ENCODE assay signal across 9 mouse cellular contexts in genomic region chr4:148166431-148166830, GRCm38 (mm10). TPM values are rescaled to one million over a fixed set of nuclear protein-coding genes. Genes with fewer than 3 reads are reported as not detected.
DNase-seq lines count a peak whose midpoint lies in the region; ATAC-seq and TF ChIP-seq lines count a peak whose summit lies in the region.
"Had no signal": no experiment of that assay in that cellular context is flagged by ENCODE, and none has a peak within 500 bp of the region (broad histone marks: within the 10 kb centered on the region; RNA-seq: fewer than 3 reads in every experiment).

No protein-coding gene starts in this region.

- H3K4me2 ChIP-seq in hindbrain, postnatal 0 days (ENCODE audit: low read depth, low read length) = peak overlapping the region; percentile 36; the same call in 1 of the 2 replicates
- no peak overlapping the region for H3K4me2 ChIP-seq in limb, embryonic 15.5 days
- H3K4me2 ChIP-seq: liver, embryonic 15.5 days had no signal

- peak; percentile 9; the same call in 1 of the 2 replicates for TF ChIP-seq POLR2A in cortical plate, adult 2 months (IDR thresholded peaks at IDR 0.05; ENCODE audit: extremely low read depth, insufficient read depth, low read length)

- 0 out of 2 replicates have a peak overlapping the region, but pooled peaks have one; percentile 3 for H3K9ac ChIP-seq in hindbrain, postnatal 0 days (replicated peaks; ENCODE audit: low read length)
- H3K9ac ChIP-seq in limb, embryonic 15.5 days = no peak overlapping the region
- H3K9ac ChIP-seq: liver, embryonic 15.5 days had no signal

- no peak for TF ChIP-seq CTCF in cortical plate, adult 2 months (IDR thresholded peaks at IDR 0.05; ENCODE audit: extremely low read depth, insufficient read depth, low read length)
- TF ChIP-seq CTCF in hindbrain, postnatal 0 days (IDR thresholded peaks at IDR 0.05; ENCODE audit: low read depth) = no peak

- H3K9me3 ChIP-seq in hindbrain, postnatal 0 days (ENCODE audit: low read length) = no peaks in the 10 kb centered on the region
- H3K9me3 ChIP-seq in limb, embryonic 15.5 days = no peaks in the 10 kb centered on the region
- H3K9me3 ChIP-seq: liver, embryonic 15.5 days had no signal

- no peak overlapping the region for H3K4me3 ChIP-seq in cortical plate, adult 2 months (ENCODE audit: insufficient read depth, low read length)
- H3K4me3 ChIP-seq in hindbrain, postnatal 0 days (ENCODE audit: low read length) = no peak overlapping the region
- H3K4me3 ChIP-seq in limb, embryonic 15.5 days = 0 out of 2 replicates have a peak overlapping the region, but pooled peaks have one; percentile 5
- H3K4me3 ChIP-seq: liver, embryonic 15.5 days had no signal

- peaks cover 15% of the 10 kb centered on the region; the same call in 1 of the 2 replicates for H3K27me3 ChIP-seq in hindbrain, postnatal 0 days (ENCODE audit: insufficient read depth, low read length)
- H3K27me3 ChIP-seq in limb, embryonic 15.5 days = peaks cover 78% of the 10 kb centered on the region

- no peaks in the 10 kb centered on the region for H3K36me3 ChIP-seq in hindbrain, postnatal 0 days (ENCODE audit: insufficient read depth, low read length)
- H3K36me3 ChIP-seq in limb, embryonic 15.5 days = no peaks in the 10 kb centered on the region
- H3K36me3 ChIP-seq: liver, embryonic 15.5 days had no signal

- H3K4me1 ChIP-seq in cortical plate, adult 2 months (ENCODE audit: control insufficient read depth, insufficient read depth, low read length) = 0 out of 2 replicates have a peak, but pooled peaks cover 2% of the 10 kb centered on the region
- H3K4me1 ChIP-seq in hindbrain, postnatal 0 days (ENCODE audit: insufficient read depth, low read length) = peaks cover 6% of the 10 kb centered on the region; the same call in 1 of the 2 replicates
- peaks cover 24% of the 10 kb centered on the region for H3K4me1 ChIP-seq in limb, embryonic 15.5 days

- peak overlapping the region; percentile 85 for H3K27ac ChIP-seq in cortical plate, adult 2 months (ENCODE audit: insufficient read depth, low read length)
- peak overlapping the region; percentile 76 for H3K27ac ChIP-seq in hindbrain, postnatal 0 days
- H3K27ac ChIP-seq in limb, embryonic 15.5 days = no peak overlapping the region
- H3K27ac ChIP-seq: liver, embryonic 15.5 days had no signal

- ATAC-seq in hindbrain, postnatal 0 days = peak; percentile 90
- ATAC-seq in limb, embryonic 15.5 days (ENCODE audit: insufficient number of reproducible peaks, low FRiP score, low TSS enrichment, low read depth) = no peak

- 3% methylated on average over 10 of the region's 10 CpGs for WGBS in hindbrain, postnatal 0 days
- 10% methylated on average over 10 of the region's 10 CpGs for WGBS in limb, embryonic 15.5 days

- peak; percentile 48 for DNase-seq in embryo, embryonic 10 days (ENCODE audit: low spot score)
- no peak for DNase-seq in embryo, embryonic 11 days
- peak; percentile 87 for DNase-seq in hindbrain, postnatal 0 days (ENCODE audit: low spot score)
- DNase-seq in gastrocnemius, adult 8-10 months (ENCODE audit: low spot score in 2 of 2) = no peak
- no peak for DNase-seq in ovary, adult 18-20 months (ENCODE audit: low spot score)
- no peak for DNase-seq in spleen, postnatal 36 days (ENCODE audit: low spot score in 2 of 2)

RNA-seq across cellular contexts. Expression of gene Fbxo2, which starts 6.0 kb away (rescaled TPM):
- polyA plus RNA-seq in cortical plate, adult 2 months (2012; rRNA removed) = 139 and 142 TPM in 2 replicates
- total RNA-seq in hindbrain, postnatal 0 days (2014; rRNA removed) = 25.5 and 39.8 TPM in 2 replicates
- 45.6 and 49.9 TPM in 2 replicates for polyA plus RNA-seq in hindbrain, postnatal 0 days (2015; fragmentation: Nextera tagmentation; extraction: Ambion mirVana)
- polyA plus RNA-seq in limb, embryonic 15.5 days (2015; fragmentation: Nextera tagmentation; extraction: Ambion mirVana) = 4.2 and 4.5 TPM in 2 replicates
- total RNA-seq in gastrocnemius, adult 8-10 months (2022) = under 1 TPM in 3 of 4 experiments, not detected in 1; 0.36 to 0.67 (median 0.48) TPM

RNA-seq across cellular contexts. Expression of gene Fbxo44, which starts 6.1 kb away (rescaled TPM):
- 236 and 238 TPM in 2 replicates for polyA plus RNA-seq in cortical plate, adult 2 months (2012; rRNA removed)
- total RNA-seq in hindbrain, postnatal 0 days (2014; rRNA removed) = 199 and 200 TPM in 2 replicates
- 118 and 122 TPM in 2 replicates for polyA plus RNA-seq in hindbrain, postnatal 0 days (2015; fragmentation: Nextera tagmentation; extraction: Ambion mirVana)
- polyA plus RNA-seq in limb, embryonic 15.5 days (2015; fragmentation: Nextera tagmentation; extraction: Ambion mirVana) = 5.2 and 6.5 TPM in 2 replicates
- 10 to 100 TPM in 1 of 4 experiments, 1 to 10 TPM in 3; 7.3 to 11.0 (median 8.3) TPM for total RNA-seq in gastrocnemius, adult 8-10 months (2022)

RNA-seq across cellular contexts. Expression of gene Fbxo6, which starts 14.5 kb away (rescaled TPM):
- polyA plus RNA-seq in cortical plate, adult 2 months (2012; rRNA removed) = 38.5 and 41.3 TPM in 2 replicates
- 23.7 and 36.3 TPM in 2 replicates for total RNA-seq in hindbrain, postnatal 0 days (2014; rRNA removed)
- 23.8 and 24.0 TPM in 2 replicates for polyA plus RNA-seq in hindbrain, postnatal 0 days (2015; fragmentation: Nextera tagmentation; extraction: Ambion mirVana)
- polyA plus RNA-seq in limb, embryonic 15.5 days (2015; fragmentation: Nextera tagmentation; extraction: Ambion mirVana) = 18.0 and 20.8 TPM in 2 replicates
- total RNA-seq in gastrocnemius, adult 8-10 months (2022) = 10 to 100 TPM; 44.3 to 53.2 (median 47.5) TPM

RNA-seq across cellular contexts. Expression of gene Draxin, which starts 35.9 kb away (rescaled TPM):
- 0.42 and 0.45 TPM in 2 replicates for polyA plus RNA-seq in cortical plate, adult 2 months (2012; rRNA removed)
- 42.3 and 44.9 TPM in 2 replicates for total RNA-seq in hindbrain, postnatal 0 days (2014; rRNA removed)
- polyA plus RNA-seq in hindbrain, postnatal 0 days (2015; fragmentation: Nextera tagmentation; extraction: Ambion mirVana) = 7.2 TPM in 2 replicates
- 0.22 and 0.29 TPM in 2 replicates for polyA plus RNA-seq in limb, embryonic 15.5 days (2015; fragmentation: Nextera tagmentation; extraction: Ambion mirVana)
- not detected for total RNA-seq in gastrocnemius, adult 8-10 months (2022)

RNA-seq across cellular contexts. Expression of gene Mad2l2, which starts 36.2 kb away (rescaled TPM):
- 24.2 and 25.2 TPM in 2 replicates for polyA plus RNA-seq in cortical plate, adult 2 months (2012; rRNA removed)
- total RNA-seq in hindbrain, postnatal 0 days (2014; rRNA removed) = 39.9 and 56.5 TPM in 2 replicates
- polyA plus RNA-seq in hindbrain, postnatal 0 days (2015; fragmentation: Nextera tagmentation; extraction: Ambion mirVana) = 99.7 and 102 TPM in 2 replicates
- polyA plus RNA-seq in limb, embryonic 15.5 days (2015; fragmentation: Nextera tagmentation; extraction: Ambion mirVana) = 47.7 and 48.4 TPM in 2 replicates
- total RNA-seq in gastrocnemius, adult 8-10 months (2022) = 10 to 100 TPM; 11.6 to 19.1 (median 15.1) TPM

Comparison
In these comparisons a context has a peak if more than half of its experiments do, and no peak if none do; other contexts are left out.
1. DNase-seq: peak in embryo, embryonic 10 days (single experiment) and hindbrain, postnatal 0 days (single experiment); none in embryo, embryonic 11 days (single experiment), gastrocnemius, adult 8-10 months (0 of 2), ovary, adult 18-20 months (single experiment) and spleen, postnatal 36 days (0 of 2).
2. RNA of gene Fbxo44, which starts 6.1 kb away (polyA plus RNA-seq): 236 to 238 TPM in cortical plate, adult 2 months and 118 to 122 TPM in hindbrain, postnatal 0 days; 5.2 to 6.5 TPM in limb, embryonic 15.5 days; every median in the first group is over 10 times any median in the second.